Mouse (Mus musculus): ENCODE data around the gene Cnr2. TPM values are rescaled to one million over a fixed set of nuclear protein-coding genes. Genes with fewer than 3 reads are reported as not detected.

Cnr2 gene
- polyA plus RNA-seq, 1 experiment from 2014 or later: not detected

- peak; percentile 70 for ATAC-seq
- H3K27ac ChIP-seq (ENCODE audit: low read length): peak overlapping the region; percentile 99
- H3K4me1 ChIP-seq (replicated peaks; ENCODE audit: control insufficient read depth, insufficient read depth, low read length): peaks cover 34% of the 10 kb centered on the region
- H3K36me3 ChIP-seq (ENCODE audit: control insufficient read depth, insufficient read depth): no peaks in the 10 kb centered on the region
- no peaks in the 10 kb centered on the region for H3K9me3 ChIP-seq (ENCODE audit: control insufficient read depth, low read length)
- peak overlapping the region; percentile 90 for H3K9ac ChIP-seq (replicated peaks; ENCODE audit: low read depth, low read length)
- peak overlapping the region; percentile 56 for H3K4me2 ChIP-seq (ENCODE audit: low read length)
- no peaks in the 10 kb centered on the region for H3K27me3 ChIP-seq (replicated peaks; ENCODE audit: control insufficient read depth, insufficient read depth, low read length)
- under 1% methylated on average over 76 of the region's 91 CpGs for WGBS
- H3K4me3 ChIP-seq (replicated peaks; ENCODE audit: low read length): peak overlapping the region; percentile 97
Measured at GRCm38 (mm10) chr4:135856223-135857091, 38.7 kb upstream of the Cnr2 start.

DNA sequence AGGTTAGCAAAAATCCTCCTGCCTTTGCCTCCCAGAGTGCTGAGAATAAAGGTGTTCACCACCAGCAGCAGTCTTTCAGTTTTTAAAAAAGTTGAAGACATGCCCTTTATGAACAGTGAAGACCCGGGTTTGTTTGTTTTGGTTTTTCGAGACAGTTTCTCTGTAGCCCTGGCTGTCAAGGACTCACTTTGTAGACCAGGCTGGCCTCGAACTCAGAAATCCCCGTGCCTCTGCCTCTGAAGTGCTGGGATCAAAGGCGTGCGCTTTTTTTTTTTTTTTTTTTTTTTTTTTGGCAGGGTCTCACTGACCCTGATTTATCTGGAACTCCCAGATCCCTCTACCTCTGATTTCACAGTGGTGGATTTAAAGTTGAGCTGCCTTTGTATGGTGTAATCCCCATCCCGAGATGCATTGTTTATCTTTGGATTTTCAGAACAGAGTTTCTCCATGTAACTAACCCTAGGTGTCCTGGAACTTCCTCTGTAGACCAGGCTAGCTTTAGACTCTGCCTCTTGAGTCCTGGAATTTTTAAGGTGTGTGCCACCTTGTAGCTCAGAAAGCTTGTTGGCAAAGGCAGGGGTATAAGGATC lies 37.5 kb upstream of the Cnr2 start:
- Histone ChIP-seq H3K27ac (ENCODE audit: low read length) (no peak overlapping the region), H3K36me3 (ENCODE audit: control insufficient read depth, insufficient read depth) (no peaks in the 10 kb centered on the region), H3K4me3 (replicated peaks; ENCODE audit: low read length) (peak overlapping the region; percentile 97), H3K9ac (replicated peaks; ENCODE audit: low read depth, low read length) (peak overlapping the region; percentile 32), H3K27me3 (replicated peaks; ENCODE audit: control insufficient read depth, insufficient read depth, low read length) (no peaks in the 10 kb centered on the region), H3K9me3 (ENCODE audit: control insufficient read depth, low read length) (no peaks in the 10 kb centered on the region), H3K4me1 (replicated peaks; ENCODE audit: control insufficient read depth, insufficient read depth, low read length) (peaks cover 32% of the 10 kb centered on the region), H3K4me2 (ENCODE audit: low read length) (peak overlapping the region; percentile 56)
- WGBS: 10% methylated on average over 7 of the region's 7 CpGs
- no peak for ATAC-seq

DNA sequence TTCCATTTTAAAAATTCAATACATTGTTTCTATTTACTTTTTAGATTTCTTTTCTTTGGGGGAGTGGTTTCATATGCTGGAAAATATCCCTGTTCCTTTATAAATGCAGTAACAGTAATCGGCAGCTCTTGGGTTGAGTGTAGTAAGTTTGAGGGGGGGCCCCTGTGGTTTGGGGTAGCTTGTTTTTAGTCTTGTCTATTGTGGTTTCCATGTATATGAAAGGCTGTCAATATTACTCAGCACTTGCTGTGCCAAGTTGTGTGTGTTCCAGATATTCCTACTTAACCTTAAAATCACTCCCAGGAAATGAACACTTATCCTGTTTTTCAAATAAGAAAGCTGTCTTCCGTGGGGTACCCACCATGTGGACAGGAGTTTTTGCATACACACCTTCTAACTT lies 26.2 kb upstream of the Cnr2 start:
- Histone ChIP-seq H3K4me2 (ENCODE audit: low read length) (no peak overlapping the region), H3K4me1 (replicated peaks; ENCODE audit: control insufficient read depth, insufficient read depth, low read length) (peaks cover 19% of the 10 kb centered on the region), H3K4me3 (replicated peaks; ENCODE audit: low read length) (no peak overlapping the region), H3K9me3 (ENCODE audit: control insufficient read depth, low read length) (no peaks in the 10 kb centered on the region), H3K9ac (replicated peaks; ENCODE audit: low read depth, low read length) (no peak overlapping the region), H3K27ac (ENCODE audit: low read length) (no peak overlapping the region), H3K27me3 (replicated peaks; ENCODE audit: control insufficient read depth, insufficient read depth, low read length) (no peaks in the 10 kb centered on the region), H3K36me3 (ENCODE audit: control insufficient read depth, insufficient read depth) (peaks cover 5% of the 10 kb centered on the region)
- WGBS: 54% methylated on average over 2 of the region's 2 CpGs
- no peak for ATAC-seq

GRCm38 (mm10) chr4:135870227-135871023 lies 24.8 kb upstream of the Cnr2 start:
- Histone ChIP-seq H3K27ac (ENCODE audit: low read length) (no peak overlapping the region), H3K9me3 (ENCODE audit: control insufficient read depth, low read length) (no peaks in the 10 kb centered on the region), H3K27me3 (replicated peaks; ENCODE audit: control insufficient read depth, insufficient read depth, low read length) (no peaks in the 10 kb centered on the region), H3K4me3 (replicated peaks; ENCODE audit: low read length) (no peak overlapping the region), H3K4me1 (replicated peaks; ENCODE audit: control insufficient read depth, insufficient read depth, low read length) (peaks cover 25% of the 10 kb centered on the region), H3K4me2 (ENCODE audit: low read length) (peak overlapping the region; percentile 36), H3K9ac (replicated peaks; ENCODE audit: low read depth, low read length) (no peak overlapping the region), H3K36me3 (ENCODE audit: control insufficient read depth, insufficient read depth) (peaks cover 5% of the 10 kb centered on the region)
- 25% methylated on average over 2 of the region's 2 CpGs for WGBS
- ATAC-seq: no peak

GRCm38 (mm10) chr4:135872015-135872414 lies 23.2 kb upstream of the Cnr2 start:
- H3K4me1 ChIP-seq (replicated peaks; ENCODE audit: control insufficient read depth, insufficient read depth, low read length): peaks cover 41% of the 10 kb centered on the region
- peak overlapping the region; percentile 76 for H3K4me3 ChIP-seq (replicated peaks; ENCODE audit: low read length)
- ATAC-seq: no peak
- peaks cover 3% of the 10 kb centered on the region for H3K36me3 ChIP-seq (ENCODE audit: control insufficient read depth, insufficient read depth)
- H3K27ac ChIP-seq (ENCODE audit: low read length): no peak overlapping the region
- H3K27me3 ChIP-seq (replicated peaks; ENCODE audit: control insufficient read depth, insufficient read depth, low read length): no peaks in the 10 kb centered on the region
- H3K9me3 ChIP-seq (ENCODE audit: control insufficient read depth, low read length): no peaks in the 10 kb centered on the region
- 31% methylated on average over 3 of the region's 3 CpGs for WGBS
- H3K9ac ChIP-seq (replicated peaks; ENCODE audit: low read depth, low read length): peak overlapping the region; percentile 75; the same call in 1 of the 2 replicates
- peak overlapping the region; percentile 77 for H3K4me2 ChIP-seq (ENCODE audit: low read length)

DNA sequence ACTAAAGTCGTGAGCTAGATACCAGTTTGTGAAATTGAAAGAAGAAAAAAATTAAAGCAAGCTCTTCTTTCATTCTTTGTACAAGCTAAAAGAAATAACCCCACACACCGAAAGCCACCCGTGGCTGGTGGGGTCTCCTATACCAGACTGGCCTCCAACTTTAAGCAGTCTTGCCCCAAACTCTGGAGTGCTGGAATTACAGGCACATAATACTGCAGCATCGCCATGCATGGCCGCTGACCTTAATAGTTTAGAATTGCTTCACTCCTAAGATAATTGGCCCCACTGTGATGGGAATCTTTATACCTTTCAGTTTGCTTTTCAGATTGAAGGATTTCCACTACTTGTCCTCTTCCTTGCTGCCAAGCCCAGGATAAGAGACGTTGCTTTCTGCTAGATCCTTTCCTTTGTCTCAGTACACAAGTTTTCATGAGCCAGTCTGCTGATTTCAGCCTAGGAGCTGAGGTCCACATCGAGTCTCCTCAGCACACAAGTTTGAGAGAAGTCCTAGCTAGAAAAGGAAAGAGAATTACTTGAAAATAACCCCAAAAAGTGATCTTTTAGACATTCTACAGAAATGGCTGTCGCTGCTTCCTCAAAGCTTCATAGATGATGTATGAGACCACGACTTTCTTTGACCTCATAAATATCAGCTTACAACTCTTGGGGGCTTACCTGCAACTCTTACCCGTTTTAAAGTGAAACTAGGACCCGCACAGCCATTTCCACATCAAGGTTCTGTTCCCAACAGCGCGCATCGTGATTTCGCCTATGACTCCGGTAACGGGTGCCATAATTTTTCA lies 22.4 kb upstream of the Cnr2 start:
- 8% methylated on average over 17 of the region's 17 CpGs for WGBS
- H3K9ac ChIP-seq (replicated peaks; ENCODE audit: low read depth, low read length): peak overlapping the region; percentile 75
- H3K27me3 ChIP-seq (replicated peaks; ENCODE audit: control insufficient read depth, insufficient read depth, low read length): no peaks in the 10 kb centered on the region
- peaks cover 3% of the 10 kb centered on the region for H3K36me3 ChIP-seq (ENCODE audit: control insufficient read depth, insufficient read depth)
- no peaks in the 10 kb centered on the region for H3K9me3 ChIP-seq (ENCODE audit: control insufficient read depth, low read length)
- H3K4me3 ChIP-seq (replicated peaks; ENCODE audit: low read length): peak overlapping the region; percentile 76
- peaks cover 41% of the 10 kb centered on the region for H3K4me1 ChIP-seq (replicated peaks; ENCODE audit: control insufficient read depth, insufficient read depth, low read length)
- peak overlapping the region; percentile 98 for H3K27ac ChIP-seq (ENCODE audit: low read length)
- peak overlapping the region; percentile 77 for H3K4me2 ChIP-seq (ENCODE audit: low read length)
- no peak for ATAC-seq

DNA sequence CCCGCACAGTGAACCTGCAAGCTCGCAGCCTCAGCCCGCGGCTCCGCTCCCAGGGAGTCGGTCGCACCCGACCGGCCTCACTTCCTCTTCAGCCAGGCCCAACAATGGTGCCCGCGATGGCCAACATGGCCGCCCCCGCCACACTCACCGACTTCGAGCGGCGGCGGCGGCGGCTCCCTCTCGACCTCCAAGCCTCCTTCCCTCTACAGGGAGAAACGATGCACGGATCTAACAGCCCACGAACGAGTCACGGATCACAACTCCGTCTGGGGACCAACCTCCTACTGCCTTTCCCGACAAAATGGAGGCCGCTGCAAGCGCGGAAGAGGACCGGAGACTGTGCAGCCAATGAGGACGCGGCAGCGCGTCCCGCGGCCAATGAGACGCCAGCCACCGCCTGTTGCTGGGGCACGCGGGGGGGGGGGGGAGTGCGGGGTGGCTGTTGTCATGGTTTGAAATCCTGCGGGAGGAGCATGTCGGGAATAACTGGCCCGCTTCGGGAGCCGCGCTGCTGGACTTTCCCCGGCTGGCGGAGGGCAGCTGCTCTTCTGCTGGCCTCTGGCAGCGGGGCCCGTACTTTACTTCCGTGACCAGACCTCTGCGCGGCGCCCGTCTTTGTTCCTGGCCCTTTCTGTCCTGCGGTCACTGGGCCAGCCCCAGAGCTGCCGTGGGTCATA lies 21.5 kb upstream of the Cnr2 start, which contains the start of gene Pnrc2:
Pnrc2 (minus strand) TSS at position 325 of the 677 bp plus-strand sequence.
- Histone ChIP-seq H3K27ac (ENCODE audit: low read length) (peak within 1 kb of the TSS; percentile 98), H3K4me1 (replicated peaks; ENCODE audit: control insufficient read depth, insufficient read depth, low read length) (peaks cover 41% of the 10 kb centered on the region), H3K9ac (replicated peaks; ENCODE audit: low read depth, low read length) (peak within 1 kb of the TSS; percentile 77), H3K9me3 (ENCODE audit: control insufficient read depth, low read length) (no peaks in the 10 kb centered on the region), H3K4me3 (replicated peaks; ENCODE audit: low read length) (peak within 1 kb of the TSS; percentile 76), H3K36me3 (ENCODE audit: control insufficient read depth, insufficient read depth) (peaks cover 3% of the 10 kb centered on the region), H3K27me3 (replicated peaks; ENCODE audit: control insufficient read depth, insufficient read depth, low read length) (no peaks in the 10 kb centered on the region), H3K4me2 (ENCODE audit: low read length) (peak within 1 kb of the TSS; percentile 77)
- peak; percentile 98 for ATAC-seq
- WGBS: under 1% methylated on average over 60 of the region's 60 CpGs

All from forebrain, embryonic 16.5 days (tissue).